Comparison of ENCODE assay signal across 8 mouse cellular contexts in genomic region chr4:123104651-123105450, GRCm38 (mm10). TPM values are rescaled to one million over a fixed set of nuclear protein-coding genes. Genes with fewer than 3 reads are reported as not detected.
A peak's percentile ranks its signal among the peaks of the same experiment; 100 is the strongest.
DNase-seq lines count a peak whose midpoint lies in the region; ATAC-seq and TF ChIP-seq lines count a peak whose summit lies in the region.

TSS of gene Bmp8b (plus strand) at chr4:123105165.

- no peak for TF ChIP-seq POLR2A in thymus, adult 2 months (IDR thresholded peaks at IDR 0.05; ENCODE audit: control insufficient read depth, extremely low read depth, insufficient read depth, low read length, poor library complexity)

- H3K27ac ChIP-seq in heart, embryonic 10.5 days, result 0 out of 2 replicates have a peak within 1 kb of the TSS, but pooled peaks have one; percentile 4
- no peak within 1 kb of the TSS for H3K27ac ChIP-seq in forebrain, postnatal 0 days (ENCODE audit: low read depth, low read length)
- no peak within 1 kb of the TSS for H3K27ac ChIP-seq in midbrain, embryonic 12.5 days (replicated peaks)
- no peak within 1 kb of the TSS for H3K27ac ChIP-seq in thymus, adult 2 months (ENCODE audit: control insufficient read depth, insufficient read depth, low read length)

- H3K4me3 ChIP-seq in heart, embryonic 10.5 days, result peak within 1 kb of the TSS; percentile 47
- peak within 1 kb of the TSS; percentile 25 for H3K4me3 ChIP-seq in forebrain, postnatal 0 days (ENCODE audit: low read depth, low read length)
- peak within 1 kb of the TSS; percentile 35 for H3K4me3 ChIP-seq in midbrain, embryonic 12.5 days
- no peak within 1 kb of the TSS for H3K4me3 ChIP-seq in thymus, adult 2 months (ENCODE audit: control insufficient read depth, insufficient read depth, low read length)

- peaks cover 62% of the 10 kb centered on the region for H3K27me3 ChIP-seq in heart, embryonic 10.5 days (ENCODE audit: insufficient read depth, poor library complexity, severe bottlenecking)
- H3K27me3 ChIP-seq in forebrain, postnatal 0 days (ENCODE audit: insufficient read depth, low read length), result peaks cover 20% of the 10 kb centered on the region
- peaks cover 42% of the 10 kb centered on the region for H3K27me3 ChIP-seq in midbrain, embryonic 12.5 days
- H3K27me3 ChIP-seq in thymus, adult 2 months (ENCODE audit: control insufficient read depth, insufficient read depth, low read length), result peaks cover 4% of the 10 kb centered on the region; the same call in 1 of the 2 replicates

- no peak for DNase-seq in heart, embryonic 10.5 days (ENCODE audit: low spot score)
- DNase-seq in heart, adult 9 months (ENCODE audit: low spot score in 2 of 2), result no peak
- DNase-seq in forebrain, postnatal 0 days, result no peak
- peak; percentile 46 for DNase-seq in large intestine, adult 2 months (ENCODE audit: low read depth, low spot score)
- DNase-seq in frontal cortex, postnatal 14 days (ENCODE audit: low spot score in 2 of 2), result no peak
- no peak for DNase-seq in adrenal gland, adult 18-20 months (ENCODE audit: low spot score in 2 of 2)
- no peak for DNase-seq in thymus, adult 2 months

- peak within 1 kb of the TSS; percentile 44 for H3K4me2 ChIP-seq in forebrain, postnatal 0 days (ENCODE audit: low read depth)
- H3K4me2 ChIP-seq in midbrain, embryonic 12.5 days (replicated peaks), result peak within 1 kb of the TSS; percentile 48

- 0 out of 2 replicates have a peak within 1 kb of the TSS, but pooled peaks have one; percentile 10 for H3K9ac ChIP-seq in forebrain, postnatal 0 days
- H3K9ac ChIP-seq in midbrain, embryonic 12.5 days (replicated peaks), result no peak within 1 kb of the TSS

- TF ChIP-seq CTCF in forebrain, postnatal 0 days (IDR thresholded peaks at IDR 0.05; ENCODE audit: low read depth), result no peak
- TF ChIP-seq CTCF in thymus, adult 2 months (IDR thresholded peaks at IDR 0.05; ENCODE audit: borderline replicate concordance, control insufficient read depth, extremely low read depth, insufficient read depth, low read length, poor library complexity), result no peak

- H3K4me1 ChIP-seq in heart, embryonic 10.5 days, result peaks cover 12% of the 10 kb centered on the region
- no peaks in the 10 kb centered on the region for H3K4me1 ChIP-seq in forebrain, postnatal 0 days (ENCODE audit: insufficient read depth)
- H3K4me1 ChIP-seq in midbrain, embryonic 12.5 days, result peaks cover 10% of the 10 kb centered on the region; the same call in 1 of the 2 replicates
- no peaks in the 10 kb centered on the region for H3K4me1 ChIP-seq in thymus, adult 2 months (replicated peaks; ENCODE audit: control insufficient read depth, insufficient read depth, low read length)

- 4% methylated on average over 75 of the region's 75 CpGs for WGBS in heart, embryonic 10.5 days
- 7% methylated on average over 73 of the region's 75 CpGs for WGBS in forebrain, postnatal 0 days
- WGBS in large intestine, adult 2 months, result 3% methylated on average over 75 of the region's 75 CpGs
- 6% methylated on average over 75 of the region's 75 CpGs for WGBS in midbrain, embryonic 12.5 days
- 18% methylated on average over 75 of the region's 75 CpGs for WGBS in thymus, adult 2 months

- no peaks in the 10 kb centered on the region for H3K36me3 ChIP-seq in heart, embryonic 10.5 days
- H3K36me3 ChIP-seq in forebrain, postnatal 0 days (ENCODE audit: insufficient read depth), result no peaks in the 10 kb centered on the region
- no peaks in the 10 kb centered on the region for H3K36me3 ChIP-seq in midbrain, embryonic 12.5 days
- H3K36me3 ChIP-seq in thymus, adult 2 months (ENCODE audit: control insufficient read depth, insufficient read depth, low read length), result no peaks in the 10 kb centered on the region

- H3K9me3 ChIP-seq in heart, embryonic 10.5 days, result no peaks in the 10 kb centered on the region
- H3K9me3 ChIP-seq in forebrain, postnatal 0 days (ENCODE audit: low read length), result no peaks in the 10 kb centered on the region
- H3K9me3 ChIP-seq in midbrain, embryonic 12.5 days, result no peaks in the 10 kb centered on the region

- peak; percentile 25; the same call in 1 of the 2 replicates for ATAC-seq in forebrain, postnatal 0 days
- ATAC-seq in midbrain, embryonic 12.5 days (ENCODE audit: low FRiP score, low read depth), result peak; percentile 68; the same call in 1 of the 2 replicates

RNA-seq across cellular contexts. Expression of gene Bmp8b, which starts in this region (rescaled TPM):
- 0.18 and 0.84 TPM in 2 replicates for polyA plus RNA-seq in heart, embryonic 10.5 days (2016; fragmentation: Nextera tagmentation; extraction: Ambion mirVana)
- total RNA-seq in forebrain, postnatal 0 days (2014; rRNA removed), result 0.31 and 0.62 TPM in 2 replicates
- 0.15 and 0.40 TPM in 2 replicates for polyA plus RNA-seq in forebrain, postnatal 0 days (2015; fragmentation: Nextera tagmentation; extraction: Ambion mirVana)
- polyA plus RNA-seq in large intestine, adult 2 months (2012; rRNA removed), result 4.0 and 6.9 TPM in 2 replicates
- polyA plus RNA-seq in midbrain, embryonic 12.5 days (2016; fragmentation: Nextera tagmentation; extraction: Ambion mirVana), result 0.10 and 0.13 TPM in 2 replicates
- under 1 TPM; 0.17 to 0.38 TPM for total RNA-seq in adrenal gland, adult 18-20 months (2021)
- 0.05 and 0.17 TPM in 2 replicates for polyA plus RNA-seq in thymus, adult 2 months (2012; rRNA removed)

Comparison
In these comparisons a context has a peak if more than half of its experiments do, and no peak if none do; other contexts are left out.
1. Peak in ATAC-seq, H3K4me3 ChIP-seq, H3K9ac ChIP-seq and H3K4me2 ChIP-seq in forebrain, postnatal 0 days; RNA of the gene not detected or under 1 TPM.
2. Peak in ATAC-seq, H3K4me3 ChIP-seq and H3K4me2 ChIP-seq in midbrain, embryonic 12.5 days; RNA of the gene not detected or under 1 TPM.